Mouse (Mus musculus) forebrain, embryonic 12.5 days (tissue): Measurements from ENCODE around the gene Vav3. TPM values are rescaled to one million over a fixed set of nuclear protein-coding genes. Genes with fewer than 3 reads are reported as not detected.

Source experiments
- polyA plus RNA-seq: library from polyadenylated mRNA; unstranded; fragments of >200 nt; fragmentation: Nextera tagmentation; extraction: Ambion mirVana; gene quantifications from 2 replicates; pipeline ENCODE4 v1.2.1, GENCODE M21; 2016

Vav3 gene
- polyA plus RNA-seq, 1 experiment from 2014 or later, result 10.9 TPM

Other genes starting within 250 kb of the Vav3 start
- gene Slc25a24, start 217.5 kb upstream of the Vav3 start, polyA plus RNA-seq, result 17.1 and 21.5 TPM in 2 replicates